Mouse (Mus musculus) brain, embryonic 14.5 days (tissue): ENCODE measurements around the gene Osbpl9.

Experiments used
- CTCF ChIP-seq: fragments of 200-500 bp; IDR thresholded peaks from 2 replicates; pipeline ENCODE4 v1.5.1; 2012; ENCODE audit warnings: inconsistent platforms, mild to moderate bottlenecking, moderate library complexity, borderline replicate concordance; ENCODE audit not compliant: insufficient read depth, insufficient read length; ENCODE audit errors: extremely low read depth
- POLR2A ChIP-seq: fragments of 200-500 bp; IDR thresholded peaks from 2 replicates; pipeline ENCODE4 v1.6.1; 2012; ENCODE audit warnings: mild to moderate bottlenecking, inconsistent platforms, borderline replicate concordance; ENCODE audit not compliant: poor library complexity, insufficient read depth, insufficient read length, severe bottlenecking; ENCODE audit errors: extremely low read depth

DNA sequence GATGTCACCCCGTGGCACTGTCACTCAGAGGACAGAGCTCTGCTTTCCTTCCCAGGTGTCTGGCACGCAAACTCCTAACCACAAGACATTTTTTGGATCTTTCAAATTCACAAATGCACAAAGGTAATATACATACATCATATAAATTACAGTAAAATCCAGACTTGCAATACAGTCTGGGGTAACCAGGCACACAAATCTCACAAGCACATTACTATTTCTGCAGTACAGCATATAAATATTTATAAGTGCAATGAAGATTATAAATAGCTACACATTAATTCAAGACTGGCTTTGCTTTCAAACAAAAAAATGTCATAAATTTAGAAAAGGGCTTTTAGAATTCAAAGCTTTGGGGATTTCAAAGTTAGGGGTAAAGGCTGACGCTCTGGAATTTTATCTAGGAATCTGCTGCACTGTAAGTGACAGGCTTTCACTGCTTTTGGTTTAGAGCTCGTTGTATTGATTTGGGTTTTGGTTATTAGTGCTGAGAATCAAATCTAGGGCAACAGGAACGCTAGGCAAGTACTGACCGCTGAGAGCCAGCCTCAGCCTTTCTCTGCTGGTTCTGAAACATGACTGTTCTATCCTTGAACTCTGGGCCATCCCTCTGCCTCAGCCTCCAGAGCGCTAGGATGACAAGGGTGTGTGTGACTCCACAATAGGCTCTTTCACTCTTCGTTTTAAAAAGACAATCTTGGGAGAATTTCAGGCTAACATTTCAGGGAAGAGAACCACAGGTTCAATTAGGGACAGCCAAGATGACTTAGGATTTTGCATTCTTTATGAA, 16.3 kb downstream of the Osbpl9 start:
- TF ChIP-seq CTCF (no peak), POLR2A (no peak)
